Mouse (Mus musculus) lung, postnatal 0 days (tissue): ENCODE measurements around the gene Gm11146. TPM values are rescaled to one million over a fixed set of nuclear protein-coding genes. Genes with fewer than 3 reads are reported as not detected.

Experiments used
- ATAC-seq: fragments of 200-750 bp; cut with Nextera tagmentation; 2 replicates; pipeline ENCODE4 v1.8.0; 2017; ENCODE audit warnings: moderate library complexity
- DNase-seq: peaks from one replicate; pipeline ENCODE4 v3.0.0-alpha.2; 2016; ENCODE audit warnings: low spot score
- H3K27ac ChIP-seq: fragments of 300-500 bp; sonication (generic); 2 replicates; pipeline ENCODE4 v1.5.1; 2014; ENCODE audit warnings: antibody characterized with exemption, mild to moderate bottlenecking, low read length, mixed read lengths
- H3K27me3 ChIP-seq: fragments of 300-500 bp; sonication (generic); replicated peaks from 2 replicates; pipeline ENCODE4 v1.6.1; 2014; ENCODE audit warnings: low read length, mixed read lengths; ENCODE audit not compliant: insufficient read depth
- H3K36me3 ChIP-seq: fragments of 300-500 bp; sonication (generic); 2 replicates; pipeline ENCODE4 v1.6.1; 2014; ENCODE audit warnings: low read length, mixed read lengths; ENCODE audit not compliant: insufficient read depth
- H3K4me1 ChIP-seq: fragments of 300-500 bp; sonication (generic); 2 replicates; pipeline ENCODE4 v1.6.1; 2014; ENCODE audit warnings: antibody characterized with exemption, low read depth, low read length, mixed read lengths; ENCODE audit not compliant: insufficient read depth
- H3K4me2 ChIP-seq: fragments of 300-500 bp; sonication (generic); replicated peaks from 2 replicates; pipeline ENCODE4 v1.6.1; 2014; ENCODE audit warnings: low read depth, mild to moderate bottlenecking, low read length, moderate library complexity, mixed read lengths
- H3K4me3 ChIP-seq: fragments of 300-500 bp; sonication (generic); 2 replicates; pipeline ENCODE4 v1.5.1; 2014; ENCODE audit warnings: low read depth, low read length
- H3K9ac ChIP-seq: fragments of 300-500 bp; sonication (generic); replicated peaks from 2 replicates; pipeline ENCODE4 v1.6.1; 2014; ENCODE audit warnings: low read depth, mild to moderate bottlenecking
- H3K9me3 ChIP-seq: fragments of 300-500 bp; sonication (generic); 2 replicates; pipeline ENCODE4 v1.6.1; 2016; ENCODE audit warnings: low read length, mixed read lengths
- CTCF ChIP-seq: IDR thresholded peaks from 2 replicates; pipeline ENCODE4 v1.5.1; 2016; ENCODE audit warnings: antibody characterized with exemption, mild to moderate bottlenecking
- EP300 ChIP-seq: IDR thresholded peaks from 2 replicates; pipeline ENCODE4 v1.6.1; 2016; ENCODE audit warnings: antibody characterized with exemption, mild to moderate bottlenecking, control low read depth
- WGBS: fragments of 180-500 bp; shearing (Covaris S2); extraction: QIAGEN DNeasy Blood & Tissue Kit; methylation state at CpG from one replicate; pipeline ENCODE4 v1.1.7; 2014; 5-methylcytosine and 5-hydroxymethylcytosine counted together
- microRNA counts: library from miRNA; unstranded; fragments of <30 nt; microRNA quantifications from one replicate; lab custom pipeline; 2015
- microRNA-seq: library from miRNA; unstranded; fragments of <30 nt; microRNA quantifications from one replicate; pipeline ENCODE4, GENCODE M21; 2016
- polyA plus RNA-seq: library from polyadenylated mRNA; unstranded; fragments of >200 nt; fragmentation: Nextera tagmentation; extraction: Ambion mirVana; gene quantifications from 2 replicates; pipeline ENCODE4 v1.2.1, GENCODE M21; 2015

The Gm11146 gene
- polyA plus RNA-seq, 1 experiment from 2014 or later, result not detected

DNA sequence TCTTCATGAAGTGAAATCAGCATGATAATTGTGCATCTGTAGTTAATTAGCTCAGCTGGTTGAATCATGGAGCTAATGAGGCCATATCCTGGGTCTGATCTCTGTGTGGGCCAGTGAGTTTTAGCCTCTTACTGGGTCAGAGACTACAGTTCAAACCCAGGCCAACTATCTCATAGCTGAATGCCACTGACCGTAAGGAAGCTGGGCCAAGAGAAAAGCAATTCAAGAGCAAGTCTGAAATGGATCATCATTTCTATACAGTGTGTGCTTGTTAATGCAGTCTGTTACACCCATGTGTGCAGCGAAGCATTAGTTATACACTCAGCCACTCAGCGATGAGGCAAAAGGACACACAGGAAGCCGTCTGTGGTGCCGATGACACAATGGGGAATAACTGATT is 28.9 kb downstream of the Gm11146 start:
- no peak for ATAC-seq
- TF ChIP-seq CTCF (no peak), EP300 (no peak)
- Histone ChIP-seq H3K9ac (no peak overlapping the region), H3K9me3 (no peaks in the 10 kb centered on the region), H3K27ac (no peak overlapping the region), H3K27me3 (no peaks in the 10 kb centered on the region), H3K4me3 (no peak overlapping the region), H3K4me2 (no peak overlapping the region), H3K4me1 (no peaks in the 10 kb centered on the region), H3K36me3 (no peaks in the 10 kb centered on the region)
- DNase-seq, result no peak
- 86% methylated on average over 5 of the region's 5 CpGs for WGBS

DNA sequence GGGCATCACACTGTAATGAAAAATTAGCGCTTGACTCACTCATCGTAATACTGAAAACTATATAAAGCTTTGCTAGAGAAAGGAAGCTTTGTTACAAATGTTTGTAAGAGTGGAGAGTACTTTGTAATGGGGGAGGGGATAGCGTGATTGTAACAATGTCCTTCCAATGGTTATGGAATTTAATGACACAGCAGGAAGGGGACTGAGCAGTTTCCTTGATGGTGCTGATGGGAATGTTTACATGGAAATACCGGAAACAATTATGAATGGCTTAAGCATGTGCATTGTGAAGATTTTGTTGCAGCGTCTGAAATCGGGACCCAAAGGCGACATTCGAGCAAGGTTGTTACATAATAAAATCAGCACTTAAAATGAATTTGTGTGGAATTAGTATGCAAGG is 32.4 kb downstream of the Gm11146 start:
- Histone ChIP-seq H3K27me3 (no peaks in the 10 kb centered on the region), H3K27ac (no peak overlapping the region), H3K9me3 (no peaks in the 10 kb centered on the region), H3K36me3 (no peaks in the 10 kb centered on the region), H3K9ac (no peak overlapping the region), H3K4me3 (no peak overlapping the region), H3K4me1 (no peaks in the 10 kb centered on the region), H3K4me2 (no peak overlapping the region)
- DNase-seq, result peak; percentile 58
- peak; percentile 84 for ATAC-seq
- TF ChIP-seq EP300, result peak; percentile 90
- no peak for TF ChIP-seq CTCF
- 76% methylated on average over 8 of the region's 8 CpGs for WGBS

DNA sequence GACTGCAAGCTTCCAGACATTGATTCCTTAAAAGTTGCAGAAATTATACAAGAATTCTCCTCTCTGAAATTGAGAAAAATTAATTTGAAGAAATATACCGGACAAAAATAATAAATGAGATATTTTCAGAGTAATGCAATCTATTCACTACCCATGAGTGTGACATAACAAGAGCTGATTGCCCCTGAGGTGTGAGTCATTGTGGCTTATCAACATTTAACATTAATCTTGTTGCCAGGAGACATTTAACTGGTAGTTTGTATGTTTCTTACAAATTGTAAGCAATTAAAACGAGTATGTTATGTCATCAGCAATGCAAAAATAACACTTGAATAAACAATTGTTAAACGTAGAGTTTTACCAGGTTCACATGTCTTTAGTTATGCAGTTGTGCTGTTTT is 33.5 kb downstream of the Gm11146 start:
- Histone ChIP-seq H3K4me3 (no peak overlapping the region), H3K9ac (no peak overlapping the region), H3K4me2 (no peak overlapping the region), H3K36me3 (no peaks in the 10 kb centered on the region), H3K27me3 (no peaks in the 10 kb centered on the region), H3K4me1 (no peaks in the 10 kb centered on the region), H3K9me3 (no peaks in the 10 kb centered on the region), H3K27ac (no peak overlapping the region)
- 54% methylated on average over 3 of the region's 3 CpGs for WGBS
- TF ChIP-seq CTCF (no peak), EP300 (no peak)
- ATAC-seq (no peak), DNase-seq (no peak)

DNA sequence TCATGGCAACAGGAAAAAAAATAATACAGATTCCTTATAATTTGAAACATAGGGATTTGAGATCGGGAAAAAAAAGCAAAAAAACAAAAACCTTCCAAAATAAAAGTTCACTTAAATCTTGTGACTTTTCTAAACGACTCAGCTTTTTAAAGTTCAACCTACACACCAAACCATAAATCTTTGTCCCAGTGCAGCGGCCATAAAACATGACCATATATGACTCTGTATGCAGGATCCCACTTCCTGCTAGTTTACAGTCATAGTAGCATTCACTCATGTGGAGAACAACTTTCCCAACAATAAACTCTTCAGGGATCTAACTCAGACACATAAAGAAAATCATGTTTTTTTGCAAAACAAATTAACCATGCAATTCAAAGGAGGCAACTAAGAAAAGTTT is 39.0 kb downstream of the Gm11146 start:
- Histone ChIP-seq H3K4me3 (no peak overlapping the region), H3K9me3 (no peaks in the 10 kb centered on the region), H3K9ac (no peak overlapping the region), H3K27me3 (no peaks in the 10 kb centered on the region), H3K4me2 (no peak overlapping the region), H3K36me3 (no peaks in the 10 kb centered on the region), H3K4me1 (no peaks in the 10 kb centered on the region), H3K27ac (no peak overlapping the region)
- WGBS, result 84% methylated on average over 3 of the region's 3 CpGs
- DNase-seq (no peak), ATAC-seq (no peak)
- no peak for TF ChIP-seq EP300
- TF ChIP-seq CTCF, result no peak

DNA sequence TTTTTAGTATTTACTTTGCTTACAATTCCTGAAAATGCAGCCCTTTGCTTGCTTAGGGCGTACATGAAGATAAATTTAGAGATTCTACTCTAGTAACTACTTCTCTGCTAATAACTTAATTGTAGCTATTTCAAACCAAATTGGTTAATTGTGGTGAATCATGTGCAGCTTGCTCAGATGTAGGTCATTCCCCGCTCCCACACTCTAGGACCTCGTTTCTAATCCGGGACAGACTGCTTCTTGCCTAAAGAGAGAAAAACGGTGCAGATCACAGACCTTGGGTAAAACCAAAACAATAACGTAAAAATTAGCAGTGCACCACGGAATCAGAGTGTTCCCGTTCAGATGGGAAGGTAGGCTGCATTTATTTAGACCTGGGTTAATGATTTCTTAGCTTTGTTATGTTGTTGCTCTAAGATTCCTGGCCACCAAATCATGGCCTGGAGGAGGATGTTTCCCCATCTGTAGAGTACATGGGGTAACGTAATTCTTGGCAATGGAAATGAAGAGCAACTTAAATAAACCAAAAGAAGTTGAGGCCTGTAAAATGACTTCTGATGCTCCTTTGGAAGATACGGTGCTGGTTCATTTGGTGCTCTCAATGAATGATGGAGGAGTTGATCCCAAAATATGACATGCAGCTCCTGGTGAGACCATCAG is 45.3 kb downstream of the Gm11146 start:
- Histone ChIP-seq H3K4me2 (no peak overlapping the region), H3K27me3 (no peaks in the 10 kb centered on the region), H3K4me1 (no peaks in the 10 kb centered on the region), H3K9ac (no peak overlapping the region), H3K9me3 (no peaks in the 10 kb centered on the region), H3K27ac (no peak overlapping the region), H3K4me3 (no peak overlapping the region), H3K36me3 (no peaks in the 10 kb centered on the region)
- 93% methylated on average over 10 of the region's 10 CpGs for WGBS
- ATAC-seq (no peak), DNase-seq (no peak)
- TF ChIP-seq EP300, result no peak
- no peak for TF ChIP-seq CTCF

DNA sequence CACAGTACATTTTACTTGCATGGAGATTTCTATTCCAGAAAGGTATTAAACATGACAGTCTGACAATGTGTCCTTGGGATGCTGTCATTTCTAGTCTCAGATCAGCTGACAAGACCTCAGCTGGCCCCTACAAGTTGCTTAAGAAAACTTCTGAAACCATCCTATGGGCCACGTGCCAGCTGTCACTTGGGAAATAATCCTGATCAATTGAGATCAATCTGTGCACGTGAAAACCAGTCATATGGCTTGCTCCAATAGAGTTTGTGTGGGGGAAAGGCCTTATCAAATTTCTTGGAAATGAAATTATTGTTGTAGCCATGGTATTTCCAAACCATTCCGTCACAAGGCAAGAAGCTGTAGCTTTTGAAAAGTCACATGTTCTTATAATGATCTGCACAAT is 50.8 kb downstream of the Gm11146 start:
- H3K27ac ChIP-seq, result no peak overlapping the region
- no peaks in the 10 kb centered on the region for H3K27me3 ChIP-seq
- no peak overlapping the region for H3K4me3 ChIP-seq
- no peak overlapping the region for H3K9ac ChIP-seq
- H3K36me3 ChIP-seq, result no peaks in the 10 kb centered on the region
- H3K4me1 ChIP-seq, result no peaks in the 10 kb centered on the region
- ATAC-seq (no peak), DNase-seq (no peak)
- H3K4me2 ChIP-seq, result no peak overlapping the region
- H3K9me3 ChIP-seq, result no peaks in the 10 kb centered on the region
- TF ChIP-seq EP300, result no peak
- TF ChIP-seq CTCF, result no peak
- 72% methylated on average over 3 of the region's 3 CpGs for WGBS

MicroRNA genes within 50 kb of the gene (microRNA counts, 519-probe panel; counts per million panel counts)
- microRNA mmu-miR-125b-5p (lab: Ali Mortazavi, UCI), result 7,214 counts per million, percentile 95 among the panel's probes with 10 or more counts
- microRNA mmu-miR-99a (lab: Ali Mortazavi, UCI), result 6,039 counts per million, percentile 78 among the panel's probes with 10 or more counts

Small RNAs within 50 kb of the gene (microRNA-seq; reads per million reads assigned to microRNA genes)
- gene Mir125b-2 (340 reads per million, percentile 63 among the genes with 10 or more reads in this experiment), gene Mir99a (41,091 reads per million, percentile 99 among the genes with 10 or more reads in this experiment), gene Mirlet7c-1 (137 reads per million, percentile 53 among the genes with 10 or more reads in this experiment)
